Mouse (Mus musculus): ENCODE measurements at regions not wholly inside any gene's neighbourhood (a gene's known extent, or its start where the extent isn't known, plus 50 kb on each side); places are given as distances from the start of the nearest gene placed in this dataset.

- TF ChIP-seq POLR2A (IDR thresholded peaks at IDR 0.05; ENCODE audit: control insufficient read depth, extremely low read depth, insufficient read depth, low read length, poor library complexity): no peak
- TF ChIP-seq CTCF (IDR thresholded peaks at IDR 0.05; ENCODE audit: borderline replicate concordance, control insufficient read depth, extremely low read depth, insufficient read depth, low read length, poor library complexity): no peak
These were observed 53.2 kb upstream of the Ezh2 start for GRCm38 (mm10) chr6:47648316-47648715.

Measured in thymus, adult 2 months (tissue).